Mouse (Mus musculus) erythroblast, embryonic 14.5 days (primary cell): ENCODE data around the gene Zdhhc22.

Experiments used
- GATA1 ChIP-seq: IDR thresholded peaks from 2 replicates; pipeline ENCODE4 v1.6.1; 2012; ENCODE audit warnings: low read length, inconsistent platforms, mixed read lengths
- TAL1 ChIP-seq: IDR thresholded peaks from 3 replicates; pipeline ENCODE4 v1.6.1; 2012; ENCODE audit warnings: low read length, inconsistent platforms, mixed read lengths

DNA sequence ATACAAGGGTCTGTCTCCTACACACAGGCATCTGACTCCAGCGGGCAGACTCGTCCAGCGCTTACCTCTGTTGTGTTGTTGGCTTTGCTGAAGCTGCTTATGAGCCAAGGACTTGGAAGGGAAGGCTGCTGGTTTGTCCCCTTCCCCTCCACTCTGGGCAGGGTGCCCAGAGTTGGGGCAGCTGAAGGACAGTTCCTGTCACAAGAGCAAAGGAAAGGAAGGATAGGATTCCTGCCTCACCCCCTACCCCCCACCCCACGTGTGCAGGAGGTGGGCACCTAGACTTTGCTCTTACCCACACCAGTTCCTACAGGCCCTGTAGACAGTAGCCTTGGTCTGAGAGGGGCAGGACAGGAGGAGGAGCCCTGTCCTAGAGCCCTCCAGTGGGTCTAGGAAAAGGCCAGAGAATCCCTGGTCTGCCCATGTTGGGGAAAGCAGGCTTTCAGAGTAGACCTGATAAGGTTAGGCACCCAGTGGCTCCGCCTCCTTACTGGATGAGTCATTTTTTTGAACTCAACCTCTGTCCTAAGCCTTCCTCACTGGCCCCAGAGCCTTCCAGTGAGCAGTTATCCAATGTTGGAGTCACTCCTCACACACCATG lies 41.0 kb upstream of the Zdhhc22 start:
- TF ChIP-seq TAL1 (no peak), GATA1 (no peak)
